Mouse (Mus musculus) bone marrow macrophage, adult 2 months (primary cell): ENCODE measurements around the gene Dip2c.

ENCODE experiments used
- CTCF ChIP-seq: IDR thresholded peaks from 2 replicates; pipeline ENCODE4 v1.5.1; 2012; ENCODE audit warnings: low read depth, mild to moderate bottlenecking, low read length, moderate library complexity
- POLR2A ChIP-seq: IDR thresholded peaks from 2 replicates; pipeline ENCODE4 v1.6.1; 2012; ENCODE audit warnings: mild to moderate bottlenecking, low read depth, low read length, borderline replicate concordance

DNA sequence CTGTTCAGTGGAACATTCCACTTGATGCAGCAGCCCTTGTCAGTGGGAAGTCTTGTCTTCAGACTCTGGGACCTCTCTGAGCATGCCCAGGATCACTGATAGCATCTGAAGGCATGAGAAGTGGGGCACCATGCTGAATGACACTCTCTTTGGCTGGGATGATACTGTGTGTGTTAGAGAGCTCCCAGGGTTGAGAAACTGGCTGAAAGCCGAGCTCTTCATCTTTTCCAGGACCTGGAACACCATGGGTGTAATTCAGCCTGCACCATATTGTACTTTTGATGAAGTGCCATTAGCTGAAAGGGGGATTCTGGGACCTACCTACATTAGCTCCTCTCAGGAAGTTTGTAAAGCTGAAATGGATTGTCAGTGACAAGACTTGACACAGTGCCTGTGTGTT, 146.5 kb downstream of the Dip2c start:
- TF ChIP-seq CTCF (no peak), POLR2A (no peak)
